10 mouse cellular contexts compared by ENCODE assay signal in genomic region chr16:31638393-31638792, GRCm38 (mm10). TPM values are rescaled to one million over a fixed set of nuclear protein-coding genes. Genes with fewer than 3 reads are reported as not detected.
DNase-seq lines count a peak whose midpoint lies in the region; ATAC-seq and TF ChIP-seq lines count a peak whose summit lies in the region.
"Had no signal": no experiment of that assay in that cellular context is flagged by ENCODE, and none has a peak within 500 bp of the region (broad histone marks: within the 10 kb centered on the region; RNA-seq: fewer than 3 reads in every experiment).

No protein-coding gene starts in this region.

- H3K4me2 ChIP-seq in hindbrain, embryonic 16.5 days (ENCODE audit: low read length): no peak overlapping the region
- H3K4me2 ChIP-seq: liver, embryonic 11.5 days had no signal

- H3K9ac ChIP-seq in hindbrain, embryonic 16.5 days (ENCODE audit: low read depth, low read length): no peak overlapping the region

- WGBS in kidney, adult 2 months: 44% methylated on average over 7 of the region's 7 CpGs
- 51% methylated on average over 7 of the region's 7 CpGs for WGBS in embryonic facial prominence, embryonic 10.5 days
- WGBS in hindbrain, embryonic 16.5 days: 46% methylated on average over 7 of the region's 7 CpGs

- H3K9me3 ChIP-seq in embryonic facial prominence, embryonic 10.5 days: no peaks in the 10 kb centered on the region
- no peaks in the 10 kb centered on the region for H3K9me3 ChIP-seq in hindbrain, embryonic 16.5 days (ENCODE audit: control insufficient read depth, low read length)

- peak; percentile 29 for DNase-seq in kidney, adult 2 months
- DNase-seq in kidney, adult 18-20 months: no peak
- DNase-seq in embryonic facial prominence, embryonic 10.5 days (ENCODE audit: low spot score): peak; percentile 51
- DNase-seq in kidney, adult 9 months: peak; percentile 19
- DNase-seq in lung, postnatal 4 days: peak; percentile 38 to 51
- no peak for DNase-seq in frontal cortex, postnatal 25 days (ENCODE audit: low spot score in 2 of 2)
- DNase-seq in cerebellum, postnatal 4 days (ENCODE audit: low spot score in 2 of 2): no peak

- no peak for TF ChIP-seq POLR2A in kidney, adult 2 months (IDR thresholded peaks at IDR 0.05; ENCODE audit: low read depth, low read length)

- no peak overlapping the region for H3K27ac ChIP-seq in kidney, adult 2 months (ENCODE audit: insufficient read depth, low read depth, low read length)
- 0 out of 2 replicates have a peak overlapping the region, but pooled peaks have one; percentile 21 for H3K27ac ChIP-seq in embryonic facial prominence, embryonic 10.5 days (replicated peaks)
- no peak overlapping the region for H3K27ac ChIP-seq in hindbrain, embryonic 16.5 days (ENCODE audit: low read depth, low read length)

- H3K4me3 ChIP-seq in kidney, adult 2 months (ENCODE audit: insufficient read depth, low read depth, low read length): no peak overlapping the region
- no peak overlapping the region for H3K4me3 ChIP-seq in embryonic facial prominence, embryonic 10.5 days
- no peak overlapping the region for H3K4me3 ChIP-seq in hindbrain, embryonic 16.5 days (ENCODE audit: low read length)

- H3K36me3 ChIP-seq in kidney, adult 2 months (ENCODE audit: control insufficient read depth, insufficient read depth, low read length): no peaks in the 10 kb centered on the region
- no peaks in the 10 kb centered on the region for H3K36me3 ChIP-seq in embryonic facial prominence, embryonic 10.5 days (replicated peaks)
- no peaks in the 10 kb centered on the region for H3K36me3 ChIP-seq in hindbrain, embryonic 16.5 days (ENCODE audit: control insufficient read depth, insufficient read depth, low read length)

- H3K4me1 ChIP-seq in kidney, adult 2 months (ENCODE audit: control insufficient read depth, insufficient read depth, low read length): no peaks in the 10 kb centered on the region
- peaks cover 29% of the 10 kb centered on the region for H3K4me1 ChIP-seq in embryonic facial prominence, embryonic 10.5 days
- no peaks in the 10 kb centered on the region for H3K4me1 ChIP-seq in hindbrain, embryonic 16.5 days (ENCODE audit: control insufficient read depth, insufficient read depth, low read depth, low read length)

- no peak for ATAC-seq in hindbrain, embryonic 16.5 days
- ATAC-seq: intestine, postnatal 0 days had no signal

- H3K27me3 ChIP-seq in kidney, adult 2 months (replicated peaks; ENCODE audit: control insufficient read depth, insufficient read depth, low read length): no peaks in the 10 kb centered on the region
- H3K27me3 ChIP-seq in embryonic facial prominence, embryonic 10.5 days (replicated peaks; ENCODE audit: low read depth, poor library complexity, severe bottlenecking): no peaks in the 10 kb centered on the region
- H3K27me3 ChIP-seq in hindbrain, embryonic 16.5 days (replicated peaks; ENCODE audit: control insufficient read depth, insufficient read depth, low read length): no peaks in the 10 kb centered on the region

- no peak for TF ChIP-seq CTCF in kidney, adult 2 months (conservative IDR thresholded peaks at IDR 0.05; ENCODE audit: insufficient read depth, insufficient read length, low read depth, low read length)

RNA-seq across cellular contexts. Expression of gene Dlg1, which starts 24.9 kb away (rescaled TPM):
- polyA plus RNA-seq in kidney, adult 2 months (2012; rRNA removed): 20.4 and 24.6 TPM in 2 replicates
- polyA plus RNA-seq in embryonic facial prominence, embryonic 10.5 days (2016; fragmentation: Nextera tagmentation; extraction: Ambion mirVana): 27.5 and 27.7 TPM in 2 replicates
- 12.7 and 13.4 TPM in 2 replicates for polyA plus RNA-seq in hindbrain, embryonic 16.5 days (2015; fragmentation: Nextera tagmentation; extraction: Ambion mirVana)

Comparison
In these comparisons a context has a peak if more than half of its experiments do, and no peak if none do; other contexts are left out.
1. DNase-seq: peak in kidney, adult 2 months (single experiment), embryonic facial prominence, embryonic 10.5 days (single experiment), kidney, adult 9 months (single experiment) and lung, postnatal 4 days (2 of 2); none in kidney, adult 18-20 months (single experiment), frontal cortex, postnatal 25 days (0 of 2) and cerebellum, postnatal 4 days (0 of 2).